Mouse (Mus musculus) retina, postnatal 7 days (tissue): ENCODE data around the gene Stim2.

Source experiments
- DNase-seq: peaks from one replicate; pipeline ENCODE4 v3.0.0-alpha.2; 2012; ENCODE audit warnings: low read depth, low spot score

Stim2 gene

GRCm38 (mm10) chr5:54049145-54049733 lies 50.9 kb downstream of the Stim2 start:
- no peak for DNase-seq

- DNase-seq = no peak
These were observed 51.6 kb downstream of the Stim2 start for GRCm38 (mm10) chr5:54049940-54050339.

- no peak for DNase-seq
These were observed 52.8 kb downstream of the Stim2 start for GRCm38 (mm10) chr5:54051056-54051455.

DNA sequence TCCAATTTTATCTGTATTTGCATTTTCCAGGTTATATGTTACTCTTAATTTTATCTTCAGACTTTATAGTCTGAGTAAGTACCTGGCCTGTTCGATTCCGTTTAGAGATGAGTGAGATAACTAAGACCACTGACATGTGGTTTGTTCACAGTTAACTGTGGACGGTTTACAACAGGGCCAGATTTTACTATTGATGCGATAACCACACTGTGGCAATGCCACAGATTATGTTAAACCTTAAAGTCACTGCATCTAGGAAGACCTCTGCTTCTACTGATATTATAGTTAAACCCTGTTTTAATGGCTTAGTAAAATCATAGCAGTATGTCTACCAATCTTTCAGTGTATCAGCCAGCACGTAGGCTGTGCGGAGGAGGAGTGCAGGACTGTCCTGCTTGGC lies 53.9 kb downstream of the Stim2 start:
- DNase-seq = no peak

DNA sequence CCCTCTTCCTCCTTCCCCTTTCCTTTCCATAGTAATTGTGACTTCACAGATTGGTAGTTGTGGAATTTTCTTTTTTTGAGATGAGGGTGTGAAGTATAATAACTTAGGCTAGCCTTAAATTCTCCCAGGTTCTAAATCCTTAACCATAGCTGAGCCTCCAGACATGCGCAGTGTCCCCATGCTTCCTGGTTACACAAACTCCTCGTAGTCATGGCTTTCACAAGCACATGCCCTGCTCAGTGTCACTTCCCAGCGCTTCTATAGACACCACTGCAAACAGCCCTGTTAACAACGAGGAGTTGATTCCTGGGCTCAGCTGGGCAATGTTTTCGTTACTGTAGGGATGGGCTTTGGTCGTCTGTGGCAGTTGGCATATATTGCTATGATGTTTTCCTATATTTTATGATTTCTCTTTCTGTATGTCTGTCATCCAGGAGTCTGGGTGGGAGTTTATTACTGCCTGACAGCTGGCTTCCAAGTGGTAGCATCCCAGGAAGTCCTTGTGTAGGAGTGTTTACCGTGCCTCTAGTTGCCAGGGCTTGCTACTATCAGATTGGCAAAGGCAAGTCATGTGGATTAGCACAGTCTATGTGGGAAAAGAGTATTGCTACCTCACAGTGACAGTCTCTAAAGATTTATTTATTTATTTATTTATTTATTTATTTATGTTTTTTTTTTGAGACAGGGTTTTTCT lies 55.5 kb downstream of the Stim2 start:
- DNase-seq = no peak

DNA sequence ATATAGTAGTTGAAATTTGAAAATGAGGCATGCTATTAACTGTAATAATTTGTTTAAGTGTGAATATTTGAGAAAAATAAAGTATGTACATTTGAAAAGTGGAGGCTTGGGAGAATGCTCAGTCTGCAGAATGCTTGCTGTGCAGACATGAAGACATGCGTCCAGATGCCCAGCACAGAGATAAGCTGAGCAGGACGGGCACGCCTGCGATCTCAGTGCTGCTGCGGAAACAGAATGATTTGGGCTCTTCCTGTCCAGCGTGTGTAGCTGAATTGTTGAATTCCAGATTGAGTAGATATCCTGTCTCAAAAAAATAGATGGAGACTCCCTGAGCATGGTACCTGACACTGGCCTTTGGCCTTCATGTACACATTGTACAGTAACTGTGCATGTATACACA lies 58.0 kb downstream of the Stim2 start:
- no peak for DNase-seq

GRCm38 (mm10) chr5:54059998-54060397 lies 61.7 kb downstream of the Stim2 start:
- no peak for DNase-seq

DNA sequence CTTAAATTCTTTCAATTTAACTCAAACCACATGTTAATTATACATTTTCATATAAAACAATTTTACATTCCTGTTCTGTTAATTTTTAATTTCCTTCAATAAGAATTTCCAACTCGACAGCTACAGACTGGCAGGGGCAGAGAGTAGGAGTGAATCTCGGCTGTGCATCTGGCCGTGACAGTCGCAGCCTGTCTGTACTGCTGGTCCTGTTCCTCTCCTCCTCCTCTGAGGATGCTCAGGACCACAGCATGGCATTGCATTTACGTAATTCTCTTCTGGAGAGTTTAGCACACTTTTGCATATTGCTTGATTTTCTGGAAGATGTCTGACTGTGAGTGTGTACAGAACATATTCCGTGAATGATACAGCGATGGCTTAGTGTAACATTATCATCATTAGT lies 63.8 kb downstream of the Stim2 start:
- DNase-seq = no peak

DNA sequence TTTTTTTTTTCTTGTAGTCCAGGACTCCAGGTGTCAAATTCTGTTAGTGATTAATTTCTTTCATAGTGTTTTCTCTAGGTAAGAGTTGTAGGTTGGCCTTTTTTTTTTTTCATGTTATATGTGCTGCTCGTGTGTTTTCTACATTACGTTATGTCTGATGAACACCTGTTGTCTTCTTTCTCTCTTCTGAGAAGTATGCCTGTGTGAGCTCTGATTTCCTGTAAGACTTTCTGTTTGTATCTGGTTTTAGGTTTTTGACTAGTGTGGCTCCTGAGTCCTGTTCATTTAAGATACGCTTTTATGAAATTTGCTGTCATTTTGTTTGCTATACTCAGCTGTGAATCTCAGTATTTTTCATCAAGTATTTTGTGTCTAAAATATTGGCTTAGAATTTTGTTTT lies 69.3 kb downstream of the Stim2 start:
- no peak for DNase-seq

DNA sequence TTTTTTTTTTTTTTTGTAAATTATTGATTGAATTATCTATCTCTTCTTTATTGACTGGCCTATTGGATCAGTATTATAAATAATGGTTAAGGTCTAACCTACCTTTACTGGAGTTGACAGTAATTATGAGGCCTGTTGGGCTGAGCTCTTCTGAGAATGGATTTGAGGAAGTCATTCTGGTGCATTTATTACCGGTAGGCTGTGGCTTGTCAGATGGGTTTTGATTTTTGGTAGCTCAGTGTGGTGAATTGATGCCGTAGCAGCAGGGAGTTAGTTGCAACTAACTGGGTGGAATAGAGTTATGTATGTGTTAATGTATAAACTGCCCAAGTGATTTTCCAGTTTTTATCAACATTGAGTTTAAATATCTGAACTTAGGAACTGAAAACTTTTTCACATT lies 72.2 kb downstream of the Stim2 start:
- DNase-seq = no peak

DNA sequence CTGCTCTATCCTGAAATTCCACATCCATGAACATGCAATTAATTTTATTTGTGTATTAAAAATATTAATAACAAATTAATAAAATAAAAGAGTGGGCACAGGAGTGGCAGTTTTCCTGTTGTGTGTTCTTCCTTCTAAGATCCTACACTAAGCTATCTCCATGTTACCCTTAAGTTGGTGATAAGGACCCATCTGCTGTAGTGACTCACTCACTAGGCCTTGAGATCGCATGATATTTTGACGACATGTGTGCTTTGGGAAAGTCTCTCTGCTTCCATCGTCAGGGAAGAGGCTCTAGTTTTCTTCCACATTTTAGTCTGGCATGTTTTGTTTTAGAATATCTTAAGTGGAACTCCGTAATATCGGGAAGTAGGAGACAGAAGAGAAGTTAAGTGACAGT lies 73.0 kb downstream of the Stim2 start:
- DNase-seq = no peak

DNA sequence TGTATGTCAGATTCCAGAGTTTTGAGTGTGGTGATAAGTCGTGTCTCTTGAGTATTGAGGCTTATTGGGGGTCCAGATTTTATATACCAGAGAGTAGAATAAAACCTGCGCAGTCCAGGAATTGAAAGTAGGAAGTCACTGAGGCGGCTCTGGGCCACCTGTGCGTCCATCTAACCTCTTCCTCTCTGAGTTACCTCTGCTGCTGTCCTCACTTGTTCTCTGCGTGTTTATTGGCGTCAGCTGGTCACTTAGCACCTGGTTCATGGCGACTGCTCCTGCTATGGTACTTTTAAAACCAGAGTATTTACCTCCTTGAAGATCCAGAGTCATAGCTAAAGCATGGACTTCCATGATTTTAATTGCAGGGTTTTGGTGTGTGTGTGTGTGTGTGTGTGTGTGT lies 73.4 kb downstream of the Stim2 start:
- DNase-seq = no peak

DNA sequence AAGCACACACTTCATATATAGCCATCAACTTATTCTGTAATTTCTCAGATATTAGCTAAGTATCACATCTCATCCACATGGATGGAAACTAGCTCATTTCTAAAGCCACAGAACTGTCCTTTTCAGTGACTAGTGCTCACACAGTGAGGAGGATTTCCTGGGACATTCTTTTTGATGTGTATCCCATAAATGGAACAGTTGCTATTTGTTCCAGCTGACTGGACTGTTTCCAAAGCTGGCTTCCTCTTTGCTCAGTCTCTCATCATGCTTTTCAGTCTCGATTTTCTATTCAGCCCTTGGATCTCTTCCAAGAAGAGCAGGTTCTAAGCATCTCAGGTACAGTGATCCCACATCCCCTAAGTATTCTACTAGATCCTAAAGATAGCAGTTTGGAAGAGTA lies 75.0 kb downstream of the Stim2 start:
- no peak for DNase-seq

GRCm38 (mm10) chr5:54079997-54080396 lies 81.7 kb downstream of the Stim2 start:
- DNase-seq = no peak

GRCm38 (mm10) chr5:54087912-54088311 lies 89.6 kb downstream of the Stim2 start:
- no peak for DNase-seq

- DNase-seq = no peak
These were observed 99.9 kb downstream of the Stim2 start for GRCm38 (mm10) chr5:54098219-54098618.

DNA sequence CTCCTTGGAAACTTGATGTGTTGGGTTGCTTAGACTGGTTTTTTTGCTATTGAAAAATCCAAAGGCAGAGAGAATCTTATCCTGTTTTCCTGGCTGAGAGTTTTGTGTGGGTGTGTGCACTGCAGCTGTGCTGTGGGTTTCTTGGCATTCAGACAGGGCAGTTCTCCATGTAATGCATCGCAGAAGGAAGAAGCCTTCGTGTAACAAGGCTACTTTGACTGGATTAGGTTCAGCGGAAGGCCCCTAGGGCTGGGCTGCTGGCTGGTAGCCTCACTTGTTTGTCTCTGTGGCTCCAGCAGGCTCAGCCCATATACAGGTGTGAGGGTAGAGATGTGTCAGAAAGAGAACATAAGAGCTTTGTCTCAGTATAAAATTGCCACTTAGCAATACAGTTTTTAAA lies 102.6 kb downstream of the Stim2 start:
- no peak for DNase-seq

DNA sequence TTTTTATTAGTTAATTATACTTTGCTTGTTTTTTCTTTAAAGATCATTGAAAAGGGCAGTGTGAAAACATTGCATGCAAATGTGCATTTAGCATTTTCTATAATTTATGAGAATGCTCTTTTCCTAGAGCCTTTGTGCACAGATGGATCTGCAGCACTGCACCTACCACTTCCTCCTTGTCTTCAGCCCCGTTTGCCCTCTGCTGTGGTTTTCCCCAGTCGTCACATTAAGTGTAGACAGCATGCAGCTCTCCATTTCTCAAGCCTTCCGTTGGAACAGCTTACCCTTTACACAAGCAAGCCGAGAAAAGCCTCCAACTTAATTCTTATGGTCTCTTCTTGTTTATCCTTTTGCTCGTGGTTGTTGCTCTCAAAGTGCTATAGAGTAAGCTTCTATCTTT lies 103.0 kb downstream of the Stim2 start:
- DNase-seq = no peak

GRCm38 (mm10) chr5:54101960-54102359 lies 103.7 kb downstream of the Stim2 start:
- no peak for DNase-seq

GRCm38 (mm10) chr5:54106669-54107068 lies 108.4 kb downstream of the Stim2 start:
- DNase-seq = no peak

DNA sequence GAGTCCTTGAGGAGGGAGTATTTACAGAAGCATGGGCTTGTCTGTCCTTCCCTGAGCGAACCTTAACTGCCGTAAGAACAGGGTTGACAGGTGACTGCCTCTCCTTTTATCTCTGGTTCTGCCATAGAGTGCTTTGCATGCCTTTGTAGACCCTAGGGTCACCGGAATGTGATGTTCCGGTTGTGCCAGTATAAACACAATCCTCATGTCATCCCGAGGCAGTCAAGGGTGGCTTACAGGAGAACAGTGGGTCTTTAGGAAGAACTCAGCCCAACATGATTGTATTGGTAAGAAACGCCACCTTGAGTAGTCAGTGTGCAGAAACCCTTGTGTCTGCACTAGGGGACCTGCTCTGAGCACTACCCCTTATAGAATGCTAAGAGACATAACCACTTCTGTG lies 108.8 kb downstream of the Stim2 start:
- no peak for DNase-seq

DNA sequence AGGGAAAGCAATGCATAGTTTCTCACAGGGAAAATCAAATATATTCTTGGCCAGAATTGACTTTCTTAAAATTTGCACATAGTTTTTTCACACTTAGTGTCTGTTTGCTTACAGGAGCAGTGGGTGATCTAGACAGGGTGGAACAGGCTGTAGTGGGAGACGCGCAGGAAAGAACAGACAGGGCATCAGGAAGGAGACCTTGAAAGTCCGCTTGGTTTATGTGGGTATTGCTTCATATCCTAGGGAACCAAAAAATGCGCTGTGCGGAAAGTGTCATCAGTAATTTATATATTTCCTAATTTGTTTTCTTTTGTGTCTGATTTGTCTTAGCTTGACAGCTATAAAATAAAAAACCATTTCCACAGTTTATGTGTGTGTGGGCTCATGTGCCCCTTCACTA lies 110.8 kb downstream of the Stim2 start:
- no peak for DNase-seq

DNA sequence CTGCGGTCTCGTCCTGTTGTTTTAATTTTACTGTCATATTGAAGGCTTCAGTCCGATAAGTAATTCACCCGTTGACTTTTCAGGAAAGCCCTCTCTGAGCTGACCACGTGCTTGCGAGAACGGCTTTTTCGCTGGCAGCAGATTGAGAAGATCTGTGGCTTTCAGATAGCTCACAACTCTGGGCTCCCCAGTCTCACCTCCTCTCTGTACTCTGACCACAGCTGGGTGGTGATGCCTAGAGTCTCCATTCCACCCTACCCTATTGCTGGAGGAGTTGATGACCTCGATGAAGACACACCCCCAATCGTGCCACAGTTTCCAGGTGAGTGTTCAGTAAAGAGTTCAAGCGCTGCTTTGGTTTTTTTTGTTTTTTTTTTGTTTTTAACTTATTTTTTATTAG lies 112.5 kb downstream of the Stim2 start:
- no peak for DNase-seq

DNA sequence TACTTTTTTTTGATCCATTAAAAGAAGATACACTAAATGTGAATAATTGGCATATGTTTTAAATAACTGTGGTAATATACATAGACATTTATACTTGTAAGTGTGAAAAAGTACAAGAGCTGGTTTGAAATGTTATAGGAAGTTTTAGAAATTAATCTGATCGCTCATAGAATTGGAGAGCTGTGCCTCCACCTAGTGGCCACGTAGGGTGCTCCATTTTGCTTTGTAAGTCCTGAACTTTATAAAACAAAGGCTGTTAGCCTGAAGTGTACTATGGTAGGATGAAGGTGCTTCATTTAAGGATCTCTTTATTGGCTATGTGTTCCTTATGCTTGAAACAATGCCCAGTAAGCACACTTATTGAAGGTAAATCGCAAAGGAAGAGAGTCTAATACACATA lies 115.0 kb downstream of the Stim2 start:
- DNase-seq = peak; percentile 17
